Mouse (Mus musculus): Measurements from ENCODE around the gene Wipf2. TPM values are rescaled to one million over a fixed set of nuclear protein-coding genes. Genes with fewer than 3 reads are reported as not detected.
A peak's percentile ranks its signal among the peaks of the same experiment; 100 is the strongest.

The Wipf2 gene
- polyA plus RNA-seq, 1 experiment from 2014 or later, result 5.3 TPM

DNA sequence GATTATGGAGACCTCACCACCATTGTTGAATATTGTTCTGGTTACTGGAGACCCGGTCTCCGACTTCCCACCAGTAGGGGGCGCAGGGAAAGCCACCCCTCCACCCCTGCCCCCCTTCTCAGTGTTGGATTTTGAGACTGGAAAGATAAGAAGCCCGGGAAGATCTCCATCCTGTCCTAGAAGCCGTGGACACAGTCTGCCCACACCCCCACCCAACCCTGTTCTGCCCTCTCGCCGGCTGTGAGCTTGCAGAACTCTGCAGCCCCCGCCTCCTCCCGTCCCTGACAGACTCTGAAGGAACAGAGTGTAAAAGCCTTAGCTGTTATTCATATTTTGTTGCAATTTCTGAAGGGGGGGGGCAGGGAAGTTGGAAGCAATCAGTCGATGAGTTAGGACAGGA, 90.9 kb downstream of the Wipf2 start:
- ATAC-seq (ENCODE audit: insufficient number of reproducible peaks, low FRiP score, low TSS enrichment, low read depth), result no peak
- H3K27ac ChIP-seq (replicated peaks), result peak overlapping the region; percentile 68; the same call in 1 of the 2 replicates
- H3K4me3 ChIP-seq (replicated peaks), result no peak overlapping the region
- H3K9me3 ChIP-seq (replicated peaks), result no peaks in the 10 kb centered on the region
- 6% methylated on average over 10 of the region's 10 CpGs for WGBS
- peaks cover 39% of the 10 kb centered on the region for H3K36me3 ChIP-seq
- H3K27me3 ChIP-seq, result no peaks in the 10 kb centered on the region
- H3K4me1 ChIP-seq, result peaks cover 67% of the 10 kb centered on the region
- H3K4me2 ChIP-seq (replicated peaks), result 0 out of 2 replicates have a peak overlapping the region, but pooled peaks have one; percentile 0
- no peak overlapping the region; the same call in 1 of the 2 replicates for H3K9ac ChIP-seq

Other genes starting within 250 kb of the Wipf2 start
- 0.85 and 2.6 TPM in 2 replicates for gene Gm12355, start 238.0 kb upstream of the Wipf2 start, polyA plus RNA-seq (2015; fragmentation: Nextera tagmentation; extraction: Ambion mirVana)
- gene Gsdma3, start 237.3 kb upstream of the Wipf2 start, polyA plus RNA-seq (2015; fragmentation: Nextera tagmentation; extraction: Ambion mirVana), result not detected in 2 replicates
- not detected in 2 replicates for gene Gsdma2, start 216.9 kb upstream of the Wipf2 start, polyA plus RNA-seq (2015; fragmentation: Nextera tagmentation; extraction: Ambion mirVana)
- 11.8 and 14.0 TPM in 2 replicates for gene Gsdma, start 199.3 kb upstream of the Wipf2 start, polyA plus RNA-seq (2015; fragmentation: Nextera tagmentation; extraction: Ambion mirVana)
- gene Psmd3, start 181.1 kb upstream of the Wipf2 start, polyA plus RNA-seq (2015; fragmentation: Nextera tagmentation; extraction: Ambion mirVana), result 204 and 214 TPM in 2 replicates
- gene Csf3, start 162.4 kb upstream of the Wipf2 start, polyA plus RNA-seq (2015; fragmentation: Nextera tagmentation; extraction: Ambion mirVana), result 0.12 and 0.31 TPM in 2 replicates
- gene Med24, start 134.2 kb upstream of the Wipf2 start, polyA plus RNA-seq (2015; fragmentation: Nextera tagmentation; extraction: Ambion mirVana), result 52.3 and 53.3 TPM in 2 replicates
- gene Thra, start 123.0 kb upstream of the Wipf2 start, polyA plus RNA-seq (2015; fragmentation: Nextera tagmentation; extraction: Ambion mirVana), result 51.0 and 51.2 TPM in 2 replicates
- 1.7 and 1.8 TPM in 2 replicates for gene Nr1d1, start 88.3 kb upstream of the Wipf2 start, polyA plus RNA-seq (2015; fragmentation: Nextera tagmentation; extraction: Ambion mirVana)
- gene Msl1, start 68.1 kb upstream of the Wipf2 start, polyA plus RNA-seq (2015; fragmentation: Nextera tagmentation; extraction: Ambion mirVana), result 28.7 and 30.4 TPM in 2 replicates
- gene Casc3, start 58.7 kb upstream of the Wipf2 start, polyA plus RNA-seq (2015; fragmentation: Nextera tagmentation; extraction: Ambion mirVana), result 37.0 and 42.2 TPM in 2 replicates
- gene Rapgefl1, start 26.9 kb upstream of the Wipf2 start, polyA plus RNA-seq (2015; fragmentation: Nextera tagmentation; extraction: Ambion mirVana), result 13.0 and 13.9 TPM in 2 replicates
- 22.6 and 22.7 TPM in 2 replicates for gene Cdc6, start 44.2 kb downstream of the Wipf2 start, polyA plus RNA-seq (2015; fragmentation: Nextera tagmentation; extraction: Ambion mirVana)
- 50.0 and 53.5 TPM in 2 replicates for gene Rara, start 64.2 kb downstream of the Wipf2 start, polyA plus RNA-seq (2015; fragmentation: Nextera tagmentation; extraction: Ambion mirVana)
- 0.96 and 1.1 TPM in 2 replicates for gene Gjd3, start 119.4 kb downstream of the Wipf2 start, polyA plus RNA-seq (2015; fragmentation: Nextera tagmentation; extraction: Ambion mirVana)
- 162 and 168 TPM in 2 replicates for gene Top2a, start 160.6 kb downstream of the Wipf2 start, polyA plus RNA-seq (2015; fragmentation: Nextera tagmentation; extraction: Ambion mirVana)
- 1,352 and 1,417 TPM in 2 replicates for gene Igfbp4, start 177.6 kb downstream of the Wipf2 start, polyA plus RNA-seq (2015; fragmentation: Nextera tagmentation; extraction: Ambion mirVana)
- gene Tns4, start 225.7 kb downstream of the Wipf2 start, polyA plus RNA-seq (2015; fragmentation: Nextera tagmentation; extraction: Ambion mirVana), result 2.7 and 2.8 TPM in 2 replicates